Mouse (Mus musculus) cerebellum, postnatal 10 days (tissue): Measurements from ENCODE around the gene Pfkfb2.
"Not testable (repeated sequence)": the region's sequence is repeated elsewhere in the genome, so short reads cannot be mapped to it uniquely, and the experiment has no call there.

Experiments used
- DNase-seq, 2 experiments: peaks; one replicate each; pipeline ENCODE4 v3.0.0; 2021; ENCODE audit warnings: mixed read lengths in 2 of 2

Pfkfb2 gene

GRCm38 (mm10) chr1:130681656-130682413 is 47.2 kb downstream of the Pfkfb2 start:
- DNase-seq: no peak

GRCm38 (mm10) chr1:130681075-130681474 is 48.0 kb downstream of the Pfkfb2 start:
- no peak for DNase-seq

GRCm38 (mm10) chr1:130678551-130678950 is 50.5 kb downstream of the Pfkfb2 start:
- DNase-seq: no peak

- not testable (repeated sequence) for DNase-seq
Measured at GRCm38 (mm10) chr1:130663576-130663975, 65.5 kb downstream of the Pfkfb2 start.

- no peak for DNase-seq
Measured at GRCm38 (mm10) chr1:130661454-130661853, 67.6 kb downstream of the Pfkfb2 start, which contains the start of gene C4bp. TSS of gene C4bp (minus strand) at chr1:130661632.

- peak in 1 of 2 experiments; percentile 6 for DNase-seq
Measured at GRCm38 (mm10) chr1:130659641-130660040, 69.4 kb downstream of the Pfkfb2 start.

- peak in 1 of 2 experiments; percentile 1 for DNase-seq
Measured at GRCm38 (mm10) chr1:130644103-130644502, 85.0 kb downstream of the Pfkfb2 start.

- no peak for DNase-seq
Measured at GRCm38 (mm10) chr1:130640967-130641366, 88.1 kb downstream of the Pfkfb2 start.
